Mouse (Mus musculus) lung, embryonic 14.5 days (tissue): ENCODE results near the gene Gls. TPM values are rescaled to one million over a fixed set of nuclear protein-coding genes. Genes with fewer than 3 reads are reported as not detected.

Source experiments
- ATAC-seq: fragments of 200-750 bp; cut with Nextera tagmentation; 2 replicates; pipeline ENCODE4 v1.8.0; 2017; ENCODE audit warnings: mild to moderate bottlenecking, moderate TSS enrichment, moderate library complexity; ENCODE audit not compliant: insufficient read depth
- DNase-seq: peaks from one replicate; pipeline ENCODE4 v3.0.0-alpha.2; 2015
- H3K27ac ChIP-seq: fragments of 300-500 bp; sonication (generic); 2 replicates; pipeline ENCODE4 v1.5.1; 2014; ENCODE audit warnings: low read depth, mild to moderate bottlenecking, moderate library complexity
- H3K27me3 ChIP-seq: fragments of 300-500 bp; sonication (generic); 2 replicates; pipeline ENCODE4 v1.6.1; 2014; ENCODE audit warnings: low read length, control low read depth; ENCODE audit not compliant: insufficient read depth
- H3K36me3 ChIP-seq: fragments of 300-500 bp; sonication (generic); 2 replicates; pipeline ENCODE4 v1.6.1; 2014; ENCODE audit warnings: control low read depth; ENCODE audit not compliant: insufficient read depth
- H3K4me1 ChIP-seq: fragments of 300-500 bp; sonication (generic); 2 replicates; pipeline ENCODE4 v1.6.1; 2014; ENCODE audit warnings: antibody characterized with exemption, control low read depth; ENCODE audit not compliant: insufficient read depth
- H3K4me2 ChIP-seq: fragments of 300-500 bp; sonication (generic); 2 replicates; pipeline ENCODE4 v1.6.1; 2014; ENCODE audit warnings: mild to moderate bottlenecking
- H3K4me3 ChIP-seq: fragments of 300-500 bp; sonication (generic); 2 replicates; pipeline ENCODE4 v1.5.1; 2014; ENCODE audit warnings: low read depth, low read length
- H3K9ac ChIP-seq: fragments of 300-500 bp; sonication (generic); 2 replicates; pipeline ENCODE4 v1.6.1; 2014
- H3K9me3 ChIP-seq: fragments of 300-500 bp; sonication (generic); 2 replicates; pipeline ENCODE4 v1.6.1; 2016; ENCODE audit warnings: low read depth, low read length, control low read depth
- CTCF ChIP-seq: IDR thresholded peaks from 2 replicates; pipeline ENCODE4 v1.5.1; 2016; ENCODE audit warnings: antibody characterized with exemption, low read depth
- WGBS: fragments of 180-500 bp; shearing (Covaris S2); extraction: QIAGEN DNeasy Blood & Tissue Kit; methylation state at CpG from one replicate; pipeline ENCODE4 v1.1.7; 2014; 5-methylcytosine and 5-hydroxymethylcytosine counted together
- polyA plus RNA-seq: library from polyadenylated mRNA; unstranded; fragments of >200 nt; fragmentation: Nextera tagmentation; extraction: Ambion mirVana; gene quantifications from 2 replicates; pipeline ENCODE4 v1.2.1, GENCODE M21; 2014

Gene Gls
- polyA plus RNA-seq, 1 experiment from 2014 or later = 34.4 TPM

GRCm38 (mm10) chr1:52156351-52156750, 76.7 kb downstream of the Gls start:
- Histone ChIP-seq H3K4me1 (no peaks in the 10 kb centered on the region), H3K36me3 (peaks cover 25% of the 10 kb centered on the region; the same call in 1 of the 2 replicates), H3K4me3 (no peak overlapping the region), H3K4me2 (no peak overlapping the region), H3K9me3 (no peaks in the 10 kb centered on the region), H3K27ac (no peak overlapping the region), H3K27me3 (no peaks in the 10 kb centered on the region), H3K9ac (no peak overlapping the region)
- no peak for DNase-seq
- TF ChIP-seq CTCF = no peak
- WGBS = 75% methylated on average over 10 of the region's 10 CpGs
- ATAC-seq = no peak

- H3K27ac ChIP-seq = no peak overlapping the region
- ATAC-seq (no peak), DNase-seq (no peak)
These were observed 78.1 kb downstream of the Gls start for GRCm38 (mm10) chr1:52154890-52155289.

GRCm38 (mm10) chr1:52152936-52153335, 80.1 kb downstream of the Gls start:
- H3K27me3 ChIP-seq = no peaks in the 10 kb centered on the region
- H3K4me3 ChIP-seq = no peak overlapping the region
- H3K4me2 ChIP-seq = no peak overlapping the region
- no peak overlapping the region for H3K27ac ChIP-seq
- ATAC-seq (no peak), DNase-seq (no peak)
- H3K4me1 ChIP-seq = no peaks in the 10 kb centered on the region
- H3K36me3 ChIP-seq = peaks cover 10% of the 10 kb centered on the region; the same call in 1 of the 2 replicates
- no peak overlapping the region for H3K9ac ChIP-seq
- no peaks in the 10 kb centered on the region for H3K9me3 ChIP-seq
- no peak for TF ChIP-seq CTCF
- 50% methylated on average over 3 of the region's 3 CpGs for WGBS

More at GRCm38 (mm10) chr1:52154890-52155289, 78.1 kb downstream of the Gls start:
- Histone ChIP-seq H3K27me3 (no peaks in the 10 kb centered on the region), H3K4me2 (no peak overlapping the region), H3K36me3 (peaks cover 21% of the 10 kb centered on the region; the same call in 1 of the 2 replicates), H3K4me1 (no peaks in the 10 kb centered on the region), H3K9me3 (no peaks in the 10 kb centered on the region), H3K9ac (no peak overlapping the region), H3K4me3 (no peak overlapping the region)
- TF ChIP-seq CTCF = no peak
- WGBS = 88% methylated on average over 8 of the region's 8 CpGs

- no peaks in the 10 kb centered on the region for H3K9me3 ChIP-seq
- H3K9ac ChIP-seq = no peak overlapping the region
- no peak overlapping the region for H3K4me2 ChIP-seq
- H3K36me3 ChIP-seq = peaks cover 8% of the 10 kb centered on the region; the same call in 1 of the 2 replicates
- H3K27ac ChIP-seq = no peak overlapping the region
- ATAC-seq (no peak), DNase-seq (peak; percentile 32)
- no peak for TF ChIP-seq CTCF
- no peaks in the 10 kb centered on the region for H3K27me3 ChIP-seq
- no peak overlapping the region for H3K4me3 ChIP-seq
- 61% methylated on average over 13 of the region's 13 CpGs for WGBS
- no peaks in the 10 kb centered on the region for H3K4me1 ChIP-seq
These were observed 80.7 kb downstream of the Gls start for GRCm38 (mm10) chr1:52152369-52152768.

- H3K9me3 ChIP-seq = no peaks in the 10 kb centered on the region
- no peak for DNase-seq
- H3K4me2 ChIP-seq = no peak overlapping the region
- no peaks in the 10 kb centered on the region for H3K27me3 ChIP-seq
- H3K36me3 ChIP-seq = 0 out of 2 replicates have a peak, but pooled peaks cover 8% of the 10 kb centered on the region
- no peak for TF ChIP-seq CTCF
- H3K4me3 ChIP-seq = no peak overlapping the region
- H3K27ac ChIP-seq = no peak overlapping the region
- H3K4me1 ChIP-seq = no peaks in the 10 kb centered on the region
- no peak for ATAC-seq
- no peak overlapping the region for H3K9ac ChIP-seq
- 94% methylated on average over 5 of the region's 5 CpGs for WGBS
These were observed 81.9 kb downstream of the Gls start for GRCm38 (mm10) chr1:52151166-52151565.

GRCm38 (mm10) chr1:52150676-52151075, 82.4 kb downstream of the Gls start:
- 23% methylated on average over 11 of the region's 11 CpGs for WGBS
- Histone ChIP-seq H3K4me2 (no peak overlapping the region), H3K36me3 (0 out of 2 replicates have a peak, but pooled peaks cover 8% of the 10 kb centered on the region), H3K9ac (no peak overlapping the region), H3K4me1 (no peaks in the 10 kb centered on the region), H3K27ac (no peak overlapping the region), H3K4me3 (no peak overlapping the region), H3K9me3 (no peaks in the 10 kb centered on the region), H3K27me3 (no peaks in the 10 kb centered on the region)
- DNase-seq = peak; percentile 37
- no peak for TF ChIP-seq CTCF
- ATAC-seq = peak; percentile 57; the same call in 1 of the 2 replicates

- no peak overlapping the region for H3K9ac ChIP-seq
These were observed 83.1 kb downstream of the Gls start for GRCm38 (mm10) chr1:52149934-52150346.

More at GRCm38 (mm10) chr1:52149934-52150346, 83.1 kb downstream of the Gls start:
- Histone ChIP-seq H3K4me1 (no peaks in the 10 kb centered on the region), H3K27me3 (no peaks in the 10 kb centered on the region), H3K4me3 (no peak overlapping the region), H3K36me3 (0 out of 2 replicates have a peak, but pooled peaks cover 3% of the 10 kb centered on the region), H3K9me3 (no peaks in the 10 kb centered on the region), H3K27ac (no peak overlapping the region), H3K4me2 (no peak overlapping the region)
- ATAC-seq (peak; percentile 36), DNase-seq (peak; percentile 40)
- 49% methylated on average over 9 of the region's 9 CpGs for WGBS
- no peak for TF ChIP-seq CTCF
